In the genomic region with DNA sequence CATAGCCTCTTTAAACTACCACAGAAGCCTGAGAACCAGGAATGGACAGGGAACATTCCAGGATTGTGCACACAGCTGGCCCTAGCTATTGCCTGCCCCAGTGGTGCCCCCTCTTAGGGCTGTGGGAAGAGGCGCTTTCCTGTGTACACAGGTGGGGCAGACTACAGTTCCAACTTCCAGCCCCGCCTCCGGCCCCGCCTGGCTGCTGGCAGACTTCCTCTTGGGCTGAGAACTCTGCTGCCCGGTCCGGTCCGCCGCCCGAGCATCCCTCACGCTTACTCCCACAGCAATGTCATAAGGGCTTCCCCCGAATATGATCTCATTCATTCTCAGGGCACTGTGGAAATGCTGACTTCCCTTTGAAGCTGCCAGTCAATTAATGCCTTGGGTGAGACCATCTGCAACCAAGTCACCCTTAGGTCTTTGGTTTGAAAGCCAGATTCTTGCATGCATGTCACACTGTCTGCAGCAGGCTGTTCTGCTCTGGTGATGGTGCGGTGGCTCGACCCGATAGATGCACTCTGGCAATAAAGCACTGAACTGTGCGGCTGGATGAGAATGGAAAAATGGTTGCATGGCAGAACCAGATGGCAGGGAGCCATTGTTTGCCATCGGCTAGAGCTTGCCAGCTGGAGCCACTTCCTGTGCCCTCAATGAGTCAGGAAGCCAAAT, we compare ENCODE assay signal across 9 mouse cellular contexts. TPM values are rescaled to one million over a fixed set of nuclear protein-coding genes. Genes with fewer than 3 reads are reported as not detected.
DNase-seq lines count a peak whose midpoint lies in the region; ATAC-seq and TF ChIP-seq lines count a peak whose summit lies in the region.
"Had no signal": no experiment of that assay in that cellular context is flagged by ENCODE, and none has a peak within 500 bp of the region (broad histone marks: within the 10 kb centered on the region; RNA-seq: fewer than 3 reads in every experiment).

No protein-coding gene starts in this region.

- no peak overlapping the region for H3K9ac ChIP-seq in forebrain, embryonic 13.5 days
- H3K9ac ChIP-seq in forebrain, embryonic 11.5 days (ENCODE audit: low read length) = no peak overlapping the region
- H3K9ac ChIP-seq in lung, postnatal 0 days (replicated peaks; ENCODE audit: low read depth) = no peak overlapping the region

- no peaks in the 10 kb centered on the region for H3K36me3 ChIP-seq in forebrain, embryonic 13.5 days (ENCODE audit: poor library complexity, severe bottlenecking)
- H3K36me3 ChIP-seq in forebrain, embryonic 11.5 days (ENCODE audit: control insufficient read depth, insufficient read depth, low read length) = no peaks in the 10 kb centered on the region
- H3K36me3 ChIP-seq in lung, postnatal 0 days (ENCODE audit: insufficient read depth, low read length) = no peaks in the 10 kb centered on the region
- H3K36me3 ChIP-seq: G1E had no signal

- H3K4me1 ChIP-seq in forebrain, embryonic 13.5 days = peaks cover 7% of the 10 kb centered on the region
- no peaks in the 10 kb centered on the region for H3K4me1 ChIP-seq in forebrain, embryonic 11.5 days (replicated peaks; ENCODE audit: control insufficient read depth, insufficient read depth, low read length)
- H3K4me1 ChIP-seq in lung, postnatal 0 days (ENCODE audit: insufficient read depth, low read depth, low read length) = peaks cover 13% of the 10 kb centered on the region; the same call in 1 of the 2 replicates

- no peak for DNase-seq in forebrain, embryonic 11.5 days (ENCODE audit: low spot score)
- DNase-seq in cerebellum, postnatal 10 days = peak; percentile 75 to 76
- peak; percentile 51 to 65 for DNase-seq in heart, adult 9 months (ENCODE audit: low spot score in 2 of 2)
- DNase-seq in kidney, adult 8-10 months = peak; percentile 34 to 52
- peak; percentile 78 for DNase-seq in lung, postnatal 0 days (ENCODE audit: low spot score)
- DNase-seq in right cerebral cortex, postnatal 36 days (ENCODE audit: low spot score in 2 of 2) = no peak

- no peak overlapping the region for H3K4me2 ChIP-seq in forebrain, embryonic 13.5 days
- no peak overlapping the region for H3K4me2 ChIP-seq in forebrain, embryonic 11.5 days (ENCODE audit: low read depth, low read length, severe bottlenecking)
- H3K4me2 ChIP-seq in lung, postnatal 0 days (replicated peaks; ENCODE audit: low read depth, low read length) = peak overlapping the region; percentile 33

- peak; percentile 36; the same call in 1 of the 2 replicates for TF ChIP-seq CTCF in lung, postnatal 0 days (IDR thresholded peaks at IDR 0.05)

- no peak overlapping the region for H3K4me3 ChIP-seq in forebrain, embryonic 13.5 days
- H3K4me3 ChIP-seq in forebrain, embryonic 11.5 days (ENCODE audit: low read depth, low read length) = no peak overlapping the region
- H3K4me3 ChIP-seq in lung, postnatal 0 days (ENCODE audit: low read depth, low read length) = no peak overlapping the region

- peak; percentile 34; the same call in 1 of the 2 replicates for TF ChIP-seq EP300 in lung, postnatal 0 days (IDR thresholded peaks at IDR 0.05)

- ATAC-seq in forebrain, embryonic 13.5 days = peak; percentile 50
- no peak for ATAC-seq in forebrain, embryonic 11.5 days (replicated peaks; ENCODE audit: low FRiP score)
- peak; percentile 88 for ATAC-seq in lung, postnatal 0 days
- peak; percentile 45; the same call in 1 of the 2 replicates for ATAC-seq in neutrophil, adult 5-6 weeks (ENCODE audit: extremely low read depth, insufficient number of reproducible peaks, low FRiP score, poor library complexity, severe bottlenecking)

- 63% methylated on average over 16 of the region's 16 CpGs for WGBS in forebrain, embryonic 13.5 days
- WGBS in forebrain, embryonic 11.5 days = 60% methylated on average over 16 of the region's 16 CpGs
- WGBS in lung, postnatal 0 days = 11% methylated on average over 14 of the region's 16 CpGs

- no peak overlapping the region for H3K27ac ChIP-seq in forebrain, embryonic 13.5 days
- no peak overlapping the region for H3K27ac ChIP-seq in forebrain, embryonic 11.5 days (ENCODE audit: low read depth, low read length)
- peak overlapping the region; percentile 76 for H3K27ac ChIP-seq in lung, postnatal 0 days (ENCODE audit: low read length)

- H3K9me3 ChIP-seq in forebrain, embryonic 13.5 days (replicated peaks) = no peaks in the 10 kb centered on the region
- H3K9me3 ChIP-seq in forebrain, embryonic 11.5 days (ENCODE audit: control insufficient read depth, low read length) = no peaks in the 10 kb centered on the region
- H3K9me3 ChIP-seq in lung, postnatal 0 days (ENCODE audit: low read length) = no peaks in the 10 kb centered on the region

- H3K27me3 ChIP-seq in forebrain, embryonic 13.5 days = no peaks in the 10 kb centered on the region
- no peaks in the 10 kb centered on the region for H3K27me3 ChIP-seq in forebrain, embryonic 11.5 days (ENCODE audit: control insufficient read depth, insufficient read depth, low read length)
- H3K27me3 ChIP-seq in lung, postnatal 0 days (replicated peaks; ENCODE audit: insufficient read depth, low read length) = no peaks in the 10 kb centered on the region

RNA-seq across cellular contexts. Expression of a gene that starts 13.2 kb away (rescaled TPM):
- polyA plus RNA-seq in forebrain, embryonic 13.5 days (2015; fragmentation: Nextera tagmentation; extraction: Ambion mirVana) = not detected in 2 replicates
- not detected in 2 replicates for polyA plus RNA-seq in forebrain, embryonic 11.5 days (2014; fragmentation: Nextera tagmentation; extraction: Ambion mirVana)
- polyA plus RNA-seq in lung, postnatal 0 days (2015; fragmentation: Nextera tagmentation; extraction: Ambion mirVana) = 0.42 and 1.6 TPM in 2 replicates
- total RNA-seq in neutrophil, adult 5-6 weeks (2017) = 1.9 TPM in 1 of 2 replicates, not detected in the other
- total RNA-seq: G1E had no signal
- polyA plus RNA-seq: G1E had no signal

RNA-seq across cellular contexts. Expression of a gene that starts 38.9 kb away (rescaled TPM):
- polyA plus RNA-seq in forebrain, embryonic 13.5 days (2015; fragmentation: Nextera tagmentation; extraction: Ambion mirVana) = 3.9 and 5.0 TPM in 2 replicates
- polyA plus RNA-seq in forebrain, embryonic 11.5 days (2014; fragmentation: Nextera tagmentation; extraction: Ambion mirVana) = 2.4 and 3.2 TPM in 2 replicates
- 127 and 136 TPM in 2 replicates for polyA plus RNA-seq in lung, postnatal 0 days (2015; fragmentation: Nextera tagmentation; extraction: Ambion mirVana)
- 30.4 and 30.8 TPM in 2 replicates for total RNA-seq in neutrophil, adult 5-6 weeks (2017)
- polyA plus RNA-seq: G1E had no signal

Comparison
In these comparisons a context has a peak if more than half of its experiments do, and no peak if none do; other contexts are left out.
1. DNase-seq: peak in cerebellum, postnatal 10 days (2 of 2), heart, adult 9 months (2 of 2), kidney, adult 8-10 months (2 of 2) and lung, postnatal 0 days (single experiment); none in forebrain, embryonic 11.5 days (single experiment) and right cerebral cortex, postnatal 36 days (0 of 2).
2. RNA of a gene that starts 38.9 kb away (polyA plus RNA-seq): 127 to 136 TPM in lung, postnatal 0 days; 3.9 to 5.0 TPM in forebrain, embryonic 13.5 days and 2.4 to 3.2 TPM in forebrain, embryonic 11.5 days; every median in the first group is over 10 times any median in the second.